Mouse (Mus musculus) intestine, embryonic 15.5 days (tissue): ENCODE data around the gene Crabp2. TPM values are rescaled to one million over a fixed set of nuclear protein-coding genes. Genes with fewer than 3 reads are reported as not detected.
A peak's percentile ranks its signal among the peaks of the same experiment; 100 is the strongest.

Experiments
- ATAC-seq: fragments of 200-750 bp; cut with Nextera tagmentation; 2 replicates; pipeline ENCODE4 v1.8.0; 2017; ENCODE audit warnings: moderate TSS enrichment, moderate library complexity
- H3K27ac ChIP-seq: fragments of 300-500 bp; sonication (generic); 2 replicates; pipeline ENCODE4 v1.5.1; 2015; ENCODE audit warnings: mild to moderate bottlenecking, inconsistent platforms
- H3K27me3 ChIP-seq: fragments of 300-500 bp; sonication (generic); replicated peaks from 2 replicates; pipeline ENCODE4 v1.6.1; 2015; ENCODE audit warnings: inconsistent platforms
- H3K36me3 ChIP-seq: fragments of 300-500 bp; sonication (generic); 2 replicates; pipeline ENCODE4 v1.6.1; 2015; ENCODE audit warnings: inconsistent platforms
- H3K4me1 ChIP-seq: fragments of 300-500 bp; sonication (generic); replicated peaks from 2 replicates; pipeline ENCODE4 v1.6.1; 2015; ENCODE audit warnings: inconsistent platforms
- H3K4me2 ChIP-seq: fragments of 300-500 bp; sonication (generic); replicated peaks from 2 replicates; pipeline ENCODE4 v1.6.1; 2015; ENCODE audit warnings: mild to moderate bottlenecking, inconsistent platforms
- H3K4me3 ChIP-seq: fragments of 300-500 bp; sonication (generic); replicated peaks from 2 replicates; pipeline ENCODE4 v1.5.1; 2015; ENCODE audit warnings: inconsistent platforms
- H3K9ac ChIP-seq: fragments of 300-500 bp; sonication (generic); 2 replicates; pipeline ENCODE4 v1.6.1; 2015; ENCODE audit warnings: inconsistent platforms
- H3K9me3 ChIP-seq: fragments of 300-500 bp; sonication (generic); 2 replicates; pipeline ENCODE4 v1.6.1; 2016; ENCODE audit warnings: inconsistent platforms
- WGBS: fragments of 180-500 bp; shearing (Covaris S2); methylation state at CpG from one replicate; pipeline ENCODE4 v1.1.7; 2015; 5-methylcytosine and 5-hydroxymethylcytosine counted together
- polyA plus RNA-seq: library from polyadenylated mRNA; unstranded; fragments of >200 nt; fragmentation: Nextera tagmentation; extraction: Ambion mirVana; gene quantifications from 2 replicates; pipeline ENCODE4 v1.2.1, GENCODE M21; 2015

Crabp2 gene
- polyA plus RNA-seq, 1 experiment from 2014 or later, result 8.2 TPM

DNA sequence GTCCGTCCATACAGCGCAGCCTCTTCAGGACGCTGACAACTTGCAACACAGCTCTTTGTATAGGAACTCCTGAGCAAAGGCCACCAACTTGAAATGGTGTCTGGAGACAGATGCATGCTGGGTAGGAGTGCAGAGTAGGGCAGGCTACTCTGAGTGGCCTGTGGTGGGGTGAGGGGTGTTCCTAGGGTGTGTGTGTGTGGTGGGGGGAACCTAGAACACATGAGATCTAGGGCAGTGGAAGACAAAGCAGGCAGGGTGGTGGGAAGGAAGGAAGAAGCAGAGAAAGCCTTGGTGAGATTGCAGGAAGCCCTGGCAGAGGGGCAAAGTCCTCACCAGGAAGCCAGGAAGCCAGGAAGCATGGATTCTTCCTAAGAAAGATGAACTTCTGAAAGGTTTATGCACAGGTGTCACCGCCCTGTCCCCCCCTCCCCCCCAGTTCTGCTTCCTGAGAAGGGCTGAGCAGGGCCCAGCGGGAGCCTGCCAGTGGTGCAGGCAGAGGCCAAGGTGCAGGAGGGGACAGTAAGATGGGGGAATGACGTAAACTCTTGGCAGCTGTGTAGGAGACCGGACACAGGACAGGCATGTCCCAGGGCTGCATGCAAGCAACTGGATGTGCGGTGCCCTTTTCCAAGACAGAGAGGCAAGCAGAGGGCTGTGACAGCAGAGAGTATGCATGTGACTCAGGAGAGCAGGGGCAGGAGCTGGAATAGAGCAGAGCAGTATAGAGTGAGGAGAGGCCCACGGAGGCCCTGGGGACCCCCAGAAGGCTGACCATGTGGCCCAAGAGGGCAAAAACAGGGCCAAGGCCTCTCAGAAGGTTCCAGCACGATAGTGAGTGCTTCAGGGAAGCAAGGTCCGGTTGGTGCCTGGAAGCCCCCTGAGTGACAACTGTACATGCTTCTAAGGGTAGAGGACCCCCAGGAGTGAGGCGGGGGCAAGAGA, 33.7 kb downstream of the Crabp2 start:
- Histone ChIP-seq H3K4me1 (peaks cover 73% of the 10 kb centered on the region), H3K4me3 (no peak overlapping the region), H3K36me3 (no peaks in the 10 kb centered on the region), H3K27ac (peak overlapping the region; percentile 96), H3K27me3 (no peaks in the 10 kb centered on the region), H3K9me3 (no peaks in the 10 kb centered on the region), H3K4me2 (peak overlapping the region; percentile 46), H3K9ac (peak overlapping the region; percentile 1; the same call in 1 of the 2 replicates)
- ATAC-seq, result peak; percentile 82
- WGBS, result 23% methylated on average over 12 of the region's 12 CpGs

- Histone ChIP-seq H3K4me2 (peak overlapping the region; percentile 46), H3K27me3 (no peaks in the 10 kb centered on the region; the same call in 1 of the 2 replicates), H3K4me3 (no peak overlapping the region), H3K36me3 (no peaks in the 10 kb centered on the region), H3K4me1 (peaks cover 80% of the 10 kb centered on the region), H3K9ac (peak overlapping the region; percentile 1; the same call in 1 of the 2 replicates), H3K9me3 (no peaks in the 10 kb centered on the region), H3K27ac (peak overlapping the region; percentile 96)
- 4% methylated on average over 13 of the region's 13 CpGs for WGBS
- ATAC-seq, result peak; percentile 85
Measured at GRCm38 (mm10) chr3:87982836-87983601, 34.6 kb downstream of the Crabp2 start.

GRCm38 (mm10) chr3:87983627-87984026, 35.2 kb downstream of the Crabp2 start:
- no peak overlapping the region for H3K4me3 ChIP-seq
- no peak overlapping the region for H3K9ac ChIP-seq
- peaks cover 86% of the 10 kb centered on the region for H3K4me1 ChIP-seq
- H3K9me3 ChIP-seq, result no peaks in the 10 kb centered on the region
- H3K27ac ChIP-seq, result peak overlapping the region; percentile 96
- 48% methylated on average over 6 of the region's 6 CpGs for WGBS
- no peaks in the 10 kb centered on the region for H3K36me3 ChIP-seq
- no peak for ATAC-seq
- peaks cover 6% of the 10 kb centered on the region; the same call in 1 of the 2 replicates for H3K27me3 ChIP-seq
- H3K4me2 ChIP-seq, result peak overlapping the region; percentile 46

DNA sequence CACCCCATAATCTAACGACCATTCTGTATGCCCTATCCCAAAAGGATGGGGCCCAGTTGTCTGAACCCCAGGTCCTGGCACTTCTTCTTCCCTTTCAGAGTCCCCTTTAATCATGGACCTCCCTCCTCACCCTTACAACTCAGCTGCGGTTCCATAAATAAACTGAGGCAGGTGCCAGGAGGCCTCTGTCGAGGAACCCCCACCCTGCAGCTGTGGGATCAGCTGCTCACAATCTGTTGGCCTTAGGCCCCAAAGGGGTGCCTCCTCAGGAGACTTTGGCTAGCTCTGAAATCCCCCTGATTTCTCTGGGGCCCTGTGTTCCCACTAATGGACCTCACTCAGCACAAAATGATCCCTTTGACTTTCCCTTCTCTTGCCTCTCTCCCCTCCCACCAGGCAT, 35.6 kb downstream of the Crabp2 start:
- Histone ChIP-seq H3K9me3 (no peaks in the 10 kb centered on the region), H3K4me2 (peak overlapping the region; percentile 46), H3K4me1 (peaks cover 87% of the 10 kb centered on the region), H3K27ac (peak overlapping the region; percentile 96), H3K9ac (no peak overlapping the region), H3K27me3 (peaks cover 11% of the 10 kb centered on the region; the same call in 1 of the 2 replicates), H3K36me3 (no peaks in the 10 kb centered on the region), H3K4me3 (no peak overlapping the region)
- no peak for ATAC-seq
- 33% methylated on average over 3 of the region's 3 CpGs for WGBS

DNA sequence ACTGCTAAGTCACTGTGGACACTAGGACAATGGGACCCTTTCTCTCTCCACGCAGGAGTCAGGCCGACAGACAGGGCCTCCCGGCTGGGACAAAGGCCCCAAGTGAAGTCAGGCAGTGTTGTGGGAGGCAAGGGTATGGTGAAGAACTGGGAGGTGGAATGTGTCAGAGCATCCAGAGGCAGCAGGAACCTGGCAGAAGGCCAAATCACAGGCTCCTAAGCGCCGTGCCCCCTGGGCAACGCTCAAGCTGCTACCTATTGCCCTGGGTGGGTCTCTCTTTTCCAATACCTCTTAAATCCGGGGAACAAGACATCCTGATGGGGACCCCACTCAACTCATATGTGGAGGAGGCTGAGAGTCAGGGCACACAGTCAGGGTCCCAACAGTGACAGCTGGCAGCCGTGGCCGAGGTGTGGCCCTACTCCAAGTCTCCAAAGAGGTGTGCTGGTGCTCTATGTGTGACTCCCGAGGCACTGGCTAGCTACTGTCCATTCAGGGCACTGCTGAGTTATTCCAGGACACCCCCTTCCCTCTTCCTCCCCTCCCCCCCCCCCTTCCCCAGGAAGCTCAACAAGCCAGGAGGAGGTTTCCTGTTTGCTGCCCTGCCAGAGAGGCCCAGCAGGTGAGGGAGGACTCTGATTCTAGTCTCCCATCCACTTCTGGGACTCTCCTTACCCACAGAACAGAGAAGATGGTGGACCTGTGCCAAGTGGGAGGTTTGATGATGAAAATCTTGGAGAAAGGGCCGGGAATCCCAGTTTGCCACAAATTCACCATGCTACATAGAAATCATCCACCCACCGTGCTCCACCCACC, 37.2 kb downstream of the Crabp2 start:
- WGBS, result 39% methylated on average over 12 of the region's 12 CpGs
- Histone ChIP-seq H3K9me3 (no peaks in the 10 kb centered on the region), H3K4me1 (peaks cover 72% of the 10 kb centered on the region), H3K27ac (peak overlapping the region; percentile 60), H3K4me3 (no peak overlapping the region), H3K36me3 (no peaks in the 10 kb centered on the region), H3K4me2 (0 out of 2 replicates have a peak overlapping the region, but pooled peaks have one; percentile 6), H3K9ac (0 out of 2 replicates have a peak overlapping the region, but pooled peaks have one; percentile 1), H3K27me3 (peaks cover 27% of the 10 kb centered on the region)
- ATAC-seq, result no peak

- Histone ChIP-seq H3K4me2 (peak overlapping the region; percentile 85), H3K27ac (peak overlapping the region; percentile 60), H3K4me1 (peaks cover 61% of the 10 kb centered on the region), H3K9me3 (no peaks in the 10 kb centered on the region), H3K36me3 (no peaks in the 10 kb centered on the region), H3K4me3 (peak overlapping the region; percentile 36), H3K27me3 (peaks cover 38% of the 10 kb centered on the region), H3K9ac (0 out of 2 replicates have a peak overlapping the region, but pooled peaks have one; percentile 23)
- ATAC-seq, result peak; percentile 67
- WGBS, result under 1% methylated on average over 17 of the region's 17 CpGs
Measured at GRCm38 (mm10) chr3:87986868-87987267, 38.4 kb downstream of the Crabp2 start.

DNA sequence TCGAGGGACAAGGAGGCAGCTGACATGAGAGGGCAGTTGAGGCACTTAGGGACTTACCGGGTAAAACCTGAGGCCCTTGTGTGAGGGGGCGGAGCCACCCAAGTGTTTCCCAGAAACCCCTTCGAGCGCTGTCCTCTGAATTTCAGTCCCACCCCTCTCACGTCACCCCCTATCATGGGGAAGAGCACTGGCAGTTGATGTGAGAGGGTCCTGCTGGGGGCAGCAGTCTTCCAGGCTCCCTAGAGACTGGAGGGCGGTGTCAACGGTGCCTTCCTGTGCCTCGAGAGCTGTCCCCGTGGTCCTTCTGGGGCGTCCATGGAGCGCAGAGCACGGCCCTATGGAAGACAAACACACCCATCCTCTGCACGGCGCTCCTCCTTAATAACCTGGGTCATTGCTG, 39.2 kb downstream of the Crabp2 start:
- Histone ChIP-seq H3K4me3 (peak overlapping the region; percentile 36), H3K4me1 (peaks cover 53% of the 10 kb centered on the region), H3K9me3 (no peaks in the 10 kb centered on the region), H3K36me3 (no peaks in the 10 kb centered on the region), H3K27me3 (peaks cover 45% of the 10 kb centered on the region), H3K9ac (peak overlapping the region; percentile 23), H3K27ac (no peak overlapping the region; the same call in 1 of the 2 replicates), H3K4me2 (peak overlapping the region; percentile 85)
- WGBS, result under 1% methylated on average over 15 of the region's 15 CpGs
- peak; percentile 20; the same call in 1 of the 2 replicates for ATAC-seq

- H3K4me1 ChIP-seq, result peaks cover 50% of the 10 kb centered on the region
- H3K27me3 ChIP-seq, result peaks cover 50% of the 10 kb centered on the region
- H3K27ac ChIP-seq, result no peak overlapping the region
- no peaks in the 10 kb centered on the region for H3K36me3 ChIP-seq
- H3K4me2 ChIP-seq, result peak overlapping the region; percentile 85
- H3K4me3 ChIP-seq, result peak overlapping the region; percentile 36
- peak overlapping the region; percentile 23 for H3K9ac ChIP-seq
- WGBS, result 5% methylated on average over 15 of the region's 15 CpGs
- no peaks in the 10 kb centered on the region for H3K9me3 ChIP-seq
- no peak for ATAC-seq
Measured at GRCm38 (mm10) chr3:87988068-87988467, 39.6 kb downstream of the Crabp2 start.

GRCm38 (mm10) chr3:87989935-87990334, 41.5 kb downstream of the Crabp2 start:
- H3K27me3 ChIP-seq, result peaks cover 67% of the 10 kb centered on the region

GRCm38 (mm10) chr3:87993436-87993835, 45.0 kb downstream of the Crabp2 start:
- peaks cover 8% of the 10 kb centered on the region for H3K4me1 ChIP-seq
- WGBS, result 0% methylated on average over 5 of the region's 6 CpGs
- no peak overlapping the region for H3K4me2 ChIP-seq
- H3K9ac ChIP-seq, result no peak overlapping the region
- H3K27me3 ChIP-seq, result peaks cover 98% of the 10 kb centered on the region
- 0 out of 2 replicates have a peak, but pooled peaks have one; percentile 18 for ATAC-seq
- H3K36me3 ChIP-seq, result no peaks in the 10 kb centered on the region
- H3K27ac ChIP-seq, result no peak overlapping the region
- no peaks in the 10 kb centered on the region for H3K9me3 ChIP-seq
- no peak overlapping the region for H3K4me3 ChIP-seq

More at GRCm38 (mm10) chr3:87989935-87990334, 41.5 kb downstream of the Crabp2 start:
- ATAC-seq, result no peak
- H3K9me3 ChIP-seq, result no peaks in the 10 kb centered on the region
- H3K9ac ChIP-seq, result no peak overlapping the region
- no peak overlapping the region for H3K27ac ChIP-seq
- no peak overlapping the region for H3K4me3 ChIP-seq
- H3K4me2 ChIP-seq, result no peak overlapping the region
- no peaks in the 10 kb centered on the region for H3K36me3 ChIP-seq
- peaks cover 35% of the 10 kb centered on the region for H3K4me1 ChIP-seq
- WGBS, result 28% methylated on average over 10 of the region's 10 CpGs

DNA sequence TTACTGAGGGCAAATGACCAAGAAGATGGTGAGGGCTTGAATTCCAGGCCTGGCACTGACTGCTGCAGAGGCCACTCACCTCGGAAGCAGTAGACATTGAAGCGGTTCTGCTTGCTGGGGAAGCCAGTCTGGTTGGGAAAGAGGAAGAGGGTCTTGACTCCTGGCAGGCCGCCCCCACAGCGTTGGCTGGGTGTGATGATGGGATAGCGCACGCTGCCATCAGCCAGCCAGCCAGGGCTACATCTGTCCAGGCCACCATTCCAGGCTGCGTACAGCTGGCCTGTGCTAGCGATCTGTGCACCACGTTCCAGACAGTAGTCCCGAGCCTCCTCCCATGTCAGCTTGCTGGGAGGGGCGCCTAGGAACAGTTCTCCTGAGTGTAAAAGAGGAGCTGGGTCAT, 46.9 kb downstream of the Crabp2 start:
- Histone ChIP-seq H3K9me3 (no peaks in the 10 kb centered on the region), H3K9ac (no peak overlapping the region), H3K4me3 (no peak overlapping the region), H3K27ac (no peak overlapping the region), H3K36me3 (no peaks in the 10 kb centered on the region), H3K4me1 (peaks cover 15% of the 10 kb centered on the region), H3K27me3 (peaks cover 98% of the 10 kb centered on the region), H3K4me2 (no peak overlapping the region)
- WGBS, result 35% methylated on average over 11 of the region's 11 CpGs
- no peak for ATAC-seq
